Mouse (Mus musculus) cerebellum, adult (tissue): ENCODE measurements around the gene Gm5538.

ENCODE experiments used
- ATAC-seq: cut with Nextera tagmentation; 2 replicates; pipeline ENCODE4 v1.9.2; 2017; ENCODE audit warnings: mild to moderate bottlenecking, moderate library complexity, mixed read lengths; ENCODE audit not compliant: insufficient number of reproducible peaks, low FRiP score, low TSS enrichment

Gm5538 gene

GRCm38 (mm10) chr3:59729490-59729889 lies at the start of gene Gm5538:
Gene Gm5538 (plus strand): TSS chr3:59729790.
- ATAC-seq = no peak

DNA sequence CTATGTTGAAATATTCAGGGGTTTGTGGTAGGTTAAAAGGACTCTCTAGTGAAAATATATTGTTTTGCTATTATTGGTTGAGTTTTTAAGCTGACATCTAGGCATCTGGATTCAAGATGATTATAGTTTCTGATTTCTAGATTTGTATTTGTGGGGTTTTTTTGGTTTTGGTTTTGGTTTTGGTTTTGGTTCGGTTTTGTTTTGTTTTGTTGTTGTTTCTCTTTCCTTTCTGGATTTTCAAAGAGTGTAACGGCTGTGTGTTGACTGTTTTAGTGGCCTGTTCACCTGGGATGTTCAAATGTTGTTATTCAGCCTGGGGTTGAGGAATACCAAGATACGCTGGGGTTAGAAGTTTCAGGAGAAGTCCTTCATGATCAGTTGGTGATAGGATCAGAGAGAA lies 32.2 kb upstream of the Gm5538 start:
- no peak for ATAC-seq

- no peak for ATAC-seq
Measured at GRCm38 (mm10) chr3:59702614-59703110, 26.9 kb upstream of the Gm5538 start.

GRCm38 (mm10) chr3:59739866-59740265 lies 10.3 kb downstream of the Gm5538 start:
- peak; percentile 88 for ATAC-seq

GRCm38 (mm10) chr3:59744181-59744580 lies 14.6 kb downstream of the Gm5538 start:
- ATAC-seq = no peak
